In genomic region chr16:95897843-95898242, GRCm38 (mm10) we compare ENCODE assay signal across 18 mouse cellular contexts.
DNase-seq lines count a peak whose midpoint lies in the region; ATAC-seq and TF ChIP-seq lines count a peak whose summit lies in the region.
"Had no signal": no experiment of that assay in that cellular context is flagged by ENCODE, and none has a peak within 500 bp of the region (broad histone marks: within the 10 kb centered on the region; RNA-seq: fewer than 3 reads in every experiment).

No protein-coding gene starts in this region.

- H3K27ac ChIP-seq in intestine, postnatal 0 days (ENCODE audit: low read depth, low read length), result no peak overlapping the region
- no peak overlapping the region for H3K27ac ChIP-seq in intestine, embryonic 15.5 days
- H3K27ac ChIP-seq: embryonic facial prominence, embryonic 10.5 days; hindbrain, embryonic 14.5 days; liver, embryonic 13.5 days; midbrain, embryonic 12.5 days had no signal

- ATAC-seq in intestine, postnatal 0 days, result peak; percentile 64
- ATAC-seq in intestine, embryonic 15.5 days, result no peak
- peak; percentile 19; the same call in 1 of the 2 replicates for ATAC-seq in megakaryocyte, adult 5-6 weeks (ENCODE audit: poor library complexity, severe bottlenecking)
- ATAC-seq: activated CD4-positive, CD25-positive, alpha-beta regulatory T cell, adult 4 months had no signal

- peak; percentile 92 for DNase-seq in 3T3-L1 (ENCODE audit: low read depth, low spot score)
- DNase-seq in adipocyte (ENCODE audit: low spot score), result peak; percentile 42
- DNase-seq in right cerebral cortex, adult 2 months (ENCODE audit: low spot score in 2 of 2), result no peak
- DNase-seq in urinary bladder, postnatal 25 days (ENCODE audit: low spot score), result no peak
- no peak for DNase-seq in frontal cortex, adult 2 months (ENCODE audit: extremely low spot score in 1 of 2, low spot score in 1 of 2)
- DNase-seq: cerebellum, postnatal 10 days; heart, postnatal 10 days; kidney, adult 9 months; liver, embryonic 13.5 days; lung, postnatal 10 days had no signal

- 71% methylated on average over 7 of the region's 7 CpGs for WGBS in intestine, postnatal 0 days
- WGBS in intestine, embryonic 15.5 days, result 83% methylated on average over 7 of the region's 7 CpGs

- H3K4me1 ChIP-seq in intestine, postnatal 0 days (replicated peaks; ENCODE audit: control insufficient read depth, insufficient read depth, low read length), result no peaks in the 10 kb centered on the region; the same call in 1 of the 2 replicates
- peaks cover 3% of the 10 kb centered on the region; the same call in 1 of the 2 replicates for H3K4me1 ChIP-seq in intestine, embryonic 15.5 days (replicated peaks)
- H3K4me1 ChIP-seq: midbrain, embryonic 12.5 days had no signal

- H3K4me3 ChIP-seq in intestine, postnatal 0 days (ENCODE audit: low read depth, low read length), result no peak overlapping the region
- no peak overlapping the region for H3K4me3 ChIP-seq in intestine, embryonic 15.5 days (replicated peaks)
- H3K4me3 ChIP-seq: embryonic facial prominence, embryonic 10.5 days; liver, embryonic 13.5 days; midbrain, embryonic 12.5 days had no signal

- H3K9ac ChIP-seq in intestine, postnatal 0 days (ENCODE audit: low read depth, low read length), result no peak overlapping the region
- no peak overlapping the region for H3K9ac ChIP-seq in intestine, embryonic 15.5 days
- H3K9ac ChIP-seq: hindbrain, embryonic 14.5 days; liver, embryonic 13.5 days; midbrain, embryonic 12.5 days had no signal

- no peak for TF ChIP-seq CTCF in intestine, postnatal 0 days (IDR thresholded peaks at IDR 0.05; ENCODE audit: low read depth)

- no peaks in the 10 kb centered on the region for H3K36me3 ChIP-seq in intestine, postnatal 0 days (ENCODE audit: control insufficient read depth, insufficient read depth)
- no peaks in the 10 kb centered on the region for H3K36me3 ChIP-seq in intestine, embryonic 15.5 days
- H3K36me3 ChIP-seq: embryonic facial prominence, embryonic 10.5 days; G1E; liver, embryonic 13.5 days; midbrain, embryonic 12.5 days had no signal

- no peaks in the 10 kb centered on the region for H3K27me3 ChIP-seq in intestine, postnatal 0 days (replicated peaks; ENCODE audit: control insufficient read depth, insufficient read depth, low read length)
- no peaks in the 10 kb centered on the region for H3K27me3 ChIP-seq in intestine, embryonic 15.5 days (replicated peaks)
- H3K27me3 ChIP-seq: liver, embryonic 13.5 days; midbrain, embryonic 12.5 days had no signal

- H3K9me3 ChIP-seq in intestine, postnatal 0 days (ENCODE audit: control insufficient read depth), result no peaks in the 10 kb centered on the region
- no peaks in the 10 kb centered on the region for H3K9me3 ChIP-seq in intestine, embryonic 15.5 days
- H3K9me3 ChIP-seq: embryonic facial prominence, embryonic 10.5 days; G1E; liver, embryonic 13.5 days; midbrain, embryonic 12.5 days had no signal

- H3K4me2 ChIP-seq in intestine, postnatal 0 days (replicated peaks; ENCODE audit: low read depth), result no peak overlapping the region
- no peak overlapping the region for H3K4me2 ChIP-seq in intestine, embryonic 15.5 days (replicated peaks)
- H3K4me2 ChIP-seq: hindbrain, embryonic 14.5 days; liver, embryonic 13.5 days; midbrain, embryonic 12.5 days had no signal

Comparison
In these comparisons a context has a peak if more than half of its experiments do, and no peak if none do; other contexts are left out.
1. DNase-seq: peak in 3T3-L1 (single experiment) and adipocyte (single experiment); none in right cerebral cortex, adult 2 months (0 of 2), urinary bladder, postnatal 25 days (single experiment) and frontal cortex, adult 2 months (0 of 2).